19 mouse cellular contexts compared by ENCODE assay signal in the genomic region with DNA sequence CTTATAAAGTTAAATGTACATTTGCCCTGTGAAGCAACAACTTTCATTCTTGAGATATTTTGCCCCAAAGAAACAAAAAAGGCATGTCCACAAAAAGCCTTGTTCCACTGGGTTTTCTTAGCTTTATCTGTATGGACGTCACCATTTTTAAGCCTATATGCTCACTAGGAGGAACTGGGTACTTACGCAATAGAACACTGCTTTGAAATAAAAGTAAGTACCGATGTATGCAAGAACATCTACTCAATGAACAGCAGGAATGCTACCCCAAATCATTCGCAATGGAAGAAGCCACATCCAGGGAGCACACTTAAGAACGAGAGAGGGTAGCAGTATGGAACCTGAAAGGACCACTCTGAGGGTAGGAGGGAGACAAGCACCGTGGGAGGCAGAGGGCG. TPM values are rescaled to one million over a fixed set of nuclear protein-coding genes. Genes with fewer than 3 reads are reported as not detected.
DNase-seq lines count a peak whose midpoint lies in the region; ATAC-seq and TF ChIP-seq lines count a peak whose summit lies in the region.
"Had no signal": no experiment of that assay in that cellular context is flagged by ENCODE, and none has a peak within 500 bp of the region (broad histone marks: within the 10 kb centered on the region; RNA-seq: fewer than 3 reads in every experiment).

No protein-coding gene starts in this region.

- peak overlapping the region; percentile 81 for H3K27ac ChIP-seq in gastrocnemius, adult 2 months
- peak overlapping the region; percentile 73 for H3K27ac ChIP-seq in heart, postnatal 0 days (ENCODE audit: low read depth)
- H3K27ac ChIP-seq in liver, postnatal 0 days (ENCODE audit: low read depth): no peak overlapping the region
- no peak overlapping the region for H3K27ac ChIP-seq in liver, embryonic 12.5 days
- H3K27ac ChIP-seq: hindbrain, embryonic 15.5 days; limb, embryonic 15.5 days had no signal

- WGBS in heart, postnatal 0 days: 69% methylated on average over 7 of the region's 7 CpGs
- 71% methylated on average over 7 of the region's 7 CpGs for WGBS in liver, postnatal 0 days (ENCODE audit: insufficient replicate concordance)
- WGBS in liver, embryonic 12.5 days (ENCODE audit: insufficient replicate concordance): 67% methylated on average over 7 of the region's 7 CpGs

- H3K4me2 ChIP-seq in heart, postnatal 0 days (ENCODE audit: low read depth, low read length): peak overlapping the region; percentile 26
- peak overlapping the region; percentile 31; the same call in 1 of the 2 replicates for H3K4me2 ChIP-seq in liver, postnatal 0 days (ENCODE audit: low read depth, low read length)
- H3K4me2 ChIP-seq in liver, embryonic 12.5 days: no peak overlapping the region
- H3K4me2 ChIP-seq: hindbrain, embryonic 15.5 days; limb, embryonic 15.5 days; neural tube, embryonic 13.5 days had no signal

- DNase-seq in gastrocnemius, adult 2 months: no peak
- no peak for DNase-seq in gastrocnemius, postnatal 4 days (ENCODE audit: low spot score in 2 of 2)
- no peak for DNase-seq in heart, postnatal 0 days (ENCODE audit: low spot score)
- no peak for DNase-seq in heart, adult 11 months
- DNase-seq in liver, postnatal 0 days: no peak
- no peak for DNase-seq in embryo, embryonic 11 days
- DNase-seq: adrenal gland, adult 2 months; cerebellum, adult 2 months; gastrocnemius, postnatal 10 days; kidney, adult 8-10 months; layer of hippocampus, adult 9-11 months; lung, adult 2 months; right cerebral cortex, postnatal 25 days; thymus, postnatal 36 days had no signal

- H3K9me3 ChIP-seq in heart, postnatal 0 days (replicated peaks; ENCODE audit: control insufficient read depth, low read length): no peaks in the 10 kb centered on the region
- no peaks in the 10 kb centered on the region for H3K9me3 ChIP-seq in liver, postnatal 0 days (ENCODE audit: low read length)
- no peaks in the 10 kb centered on the region for H3K9me3 ChIP-seq in liver, embryonic 12.5 days (replicated peaks)
- H3K9me3 ChIP-seq: hindbrain, embryonic 15.5 days; limb, embryonic 15.5 days; neural tube, embryonic 13.5 days had no signal

- no peak for TF ChIP-seq CTCF in gastrocnemius, adult 2 months (IDR thresholded peaks at IDR 0.05)
- TF ChIP-seq CTCF in heart, postnatal 0 days (IDR thresholded peaks at IDR 0.05; ENCODE audit: low read depth): no peak
- TF ChIP-seq CTCF in liver, postnatal 0 days (IDR thresholded peaks at IDR 0.05; ENCODE audit: low read depth): no peak

- no peaks in the 10 kb centered on the region for H3K27me3 ChIP-seq in heart, postnatal 0 days (ENCODE audit: control insufficient read depth, insufficient read depth, low read length)
- no peaks in the 10 kb centered on the region for H3K27me3 ChIP-seq in liver, postnatal 0 days (ENCODE audit: insufficient read depth, low read length)
- H3K27me3 ChIP-seq in liver, embryonic 12.5 days (replicated peaks): no peaks in the 10 kb centered on the region
- H3K27me3 ChIP-seq: hindbrain, embryonic 15.5 days; limb, embryonic 15.5 days; neural tube, embryonic 13.5 days had no signal

- ATAC-seq in heart, postnatal 0 days (ENCODE audit: insufficient read depth, low read depth): no peak
- ATAC-seq in liver, postnatal 0 days: no peak
- ATAC-seq in liver, embryonic 12.5 days: no peak
- ATAC-seq: forebrain, embryonic 14.5 days had no signal

- peak overlapping the region; percentile 53 for H3K4me3 ChIP-seq in gastrocnemius, adult 2 months
- no peak overlapping the region for H3K4me3 ChIP-seq in heart, postnatal 0 days (ENCODE audit: low read depth, low read length)
- no peak overlapping the region for H3K4me3 ChIP-seq in liver, postnatal 0 days (ENCODE audit: low read depth, low read length)
- no peak overlapping the region for H3K4me3 ChIP-seq in liver, embryonic 12.5 days
- H3K4me3 ChIP-seq: hindbrain, embryonic 15.5 days; limb, embryonic 15.5 days; neural tube, embryonic 13.5 days had no signal

- no peak for TF ChIP-seq EP300 in heart, postnatal 0 days (IDR thresholded peaks at IDR 0.05; ENCODE audit: low read depth)
- no peak for TF ChIP-seq EP300 in liver, postnatal 0 days (IDR thresholded peaks at IDR 0.05; ENCODE audit: low read depth)

- peaks cover 6% of the 10 kb centered on the region; the same call in 1 of the 2 replicates for H3K36me3 ChIP-seq in heart, postnatal 0 days (replicated peaks; ENCODE audit: control insufficient read depth, insufficient read depth, low read length)
- no peaks in the 10 kb centered on the region for H3K36me3 ChIP-seq in liver, postnatal 0 days (replicated peaks; ENCODE audit: insufficient read depth, low read length)
- no peaks in the 10 kb centered on the region for H3K36me3 ChIP-seq in liver, embryonic 12.5 days
- H3K36me3 ChIP-seq: hindbrain, embryonic 15.5 days; limb, embryonic 15.5 days; neural tube, embryonic 13.5 days had no signal

- H3K9ac ChIP-seq in heart, postnatal 0 days (replicated peaks; ENCODE audit: low read depth, low read length): no peak overlapping the region
- H3K9ac ChIP-seq in liver, postnatal 0 days (replicated peaks): no peak overlapping the region
- H3K9ac ChIP-seq in liver, embryonic 12.5 days: no peak overlapping the region
- H3K9ac ChIP-seq: hindbrain, embryonic 15.5 days; limb, embryonic 15.5 days; neural tube, embryonic 13.5 days had no signal

- peaks cover 29% of the 10 kb centered on the region for H3K4me1 ChIP-seq in heart, postnatal 0 days (ENCODE audit: control insufficient read depth, insufficient read depth)
- no peaks in the 10 kb centered on the region; the same call in 1 of the 2 replicates for H3K4me1 ChIP-seq in liver, postnatal 0 days (ENCODE audit: insufficient read depth)
- H3K4me1 ChIP-seq in liver, embryonic 12.5 days: no peaks in the 10 kb centered on the region

- intact Hi-C loops in gastrocnemius, adult 2 months (cut with DNase I): no loop called here

RNA-seq across cellular contexts. Expression of gene Lrrc28, which starts 30.6 kb away (rescaled TPM):
- total RNA-seq in gastrocnemius, adult 2 months (2021): 10 to 100 TPM; 21.3 to 23.6 TPM
- 10 to 100 TPM; 17.3 to 19.1 TPM for total RNA-seq in gastrocnemius, postnatal 4 days (2021)
- total RNA-seq in heart, postnatal 0 days (2014; rRNA removed; ENCODE audit: low replicate concordance): 24.4 and 71.6 TPM in 2 replicates
- polyA plus RNA-seq in heart, postnatal 0 days (2015; fragmentation: Nextera tagmentation; extraction: Ambion mirVana): 14.3 and 15.2 TPM in 2 replicates
- 10.6 and 12.6 TPM in 2 replicates for polyA plus RNA-seq in liver, postnatal 0 days (2015; fragmentation: Nextera tagmentation; extraction: Ambion mirVana)
- 10.3 and 11.7 TPM in 2 replicates for polyA plus RNA-seq in liver, embryonic 12.5 days (2016; fragmentation: Nextera tagmentation; extraction: Ambion mirVana)

RNA-seq across cellular contexts. Expression of gene Ttc23, which starts 32.7 kb away (rescaled TPM):
- total RNA-seq in gastrocnemius, adult 2 months (2021): 10 to 100 TPM; 23.3 to 25.3 TPM
- 10 to 100 TPM; 26.5 to 33.2 TPM for total RNA-seq in gastrocnemius, postnatal 4 days (2021)
- total RNA-seq in heart, postnatal 0 days (2014; rRNA removed; ENCODE audit: low replicate concordance): 15.5 and 16.4 TPM in 2 replicates
- polyA plus RNA-seq in heart, postnatal 0 days (2015; fragmentation: Nextera tagmentation; extraction: Ambion mirVana): 12.7 TPM in 2 replicates
- polyA plus RNA-seq in liver, postnatal 0 days (2015; fragmentation: Nextera tagmentation; extraction: Ambion mirVana): 8.4 and 9.0 TPM in 2 replicates
- polyA plus RNA-seq in liver, embryonic 12.5 days (2016; fragmentation: Nextera tagmentation; extraction: Ambion mirVana): 4.3 and 5.4 TPM in 2 replicates

Comparison
In these comparisons a context has a peak if more than half of its experiments do, and no peak if none do; other contexts are left out.
1. H3K27ac ChIP-seq: peak in gastrocnemius, adult 2 months (single experiment) and heart, postnatal 0 days (single experiment); none in liver, postnatal 0 days (single experiment) and liver, embryonic 12.5 days (single experiment).